Mouse (Mus musculus) lung, postnatal 4 days (tissue): ENCODE measurements around the gene Fam162b.

Experiments
- DNase-seq, 2 experiments: peaks; one replicate each; pipeline ENCODE4 v3.0.0; 2021

The Fam162b gene

DNA sequence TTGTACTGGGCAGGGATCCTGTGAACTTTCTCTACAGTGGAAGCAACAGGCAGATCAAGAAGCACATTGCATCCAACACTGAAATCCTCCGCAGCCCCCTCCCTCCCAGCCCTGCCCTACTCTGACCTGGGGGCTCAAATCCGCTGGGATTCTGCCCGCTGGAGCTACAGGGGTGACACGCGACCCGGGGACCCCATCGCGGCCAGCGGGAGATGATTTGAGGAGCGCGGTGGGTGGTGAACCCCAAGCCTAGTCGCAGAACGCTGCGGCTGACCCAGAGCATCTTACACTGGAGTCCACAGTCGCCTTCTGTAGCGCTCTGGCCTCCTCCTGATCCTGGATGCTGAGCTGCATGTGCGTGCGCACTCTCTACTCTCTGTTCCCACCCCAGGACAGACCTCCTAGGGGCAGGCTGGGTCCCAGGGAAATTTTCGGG lies at the start of gene Fam162b:
Gene Fam162b (minus strand): TSS at position 379 of the 436 bp plus-strand sequence.
- DNase-seq = peak in 1 of 2 experiments; percentile 28

DNA sequence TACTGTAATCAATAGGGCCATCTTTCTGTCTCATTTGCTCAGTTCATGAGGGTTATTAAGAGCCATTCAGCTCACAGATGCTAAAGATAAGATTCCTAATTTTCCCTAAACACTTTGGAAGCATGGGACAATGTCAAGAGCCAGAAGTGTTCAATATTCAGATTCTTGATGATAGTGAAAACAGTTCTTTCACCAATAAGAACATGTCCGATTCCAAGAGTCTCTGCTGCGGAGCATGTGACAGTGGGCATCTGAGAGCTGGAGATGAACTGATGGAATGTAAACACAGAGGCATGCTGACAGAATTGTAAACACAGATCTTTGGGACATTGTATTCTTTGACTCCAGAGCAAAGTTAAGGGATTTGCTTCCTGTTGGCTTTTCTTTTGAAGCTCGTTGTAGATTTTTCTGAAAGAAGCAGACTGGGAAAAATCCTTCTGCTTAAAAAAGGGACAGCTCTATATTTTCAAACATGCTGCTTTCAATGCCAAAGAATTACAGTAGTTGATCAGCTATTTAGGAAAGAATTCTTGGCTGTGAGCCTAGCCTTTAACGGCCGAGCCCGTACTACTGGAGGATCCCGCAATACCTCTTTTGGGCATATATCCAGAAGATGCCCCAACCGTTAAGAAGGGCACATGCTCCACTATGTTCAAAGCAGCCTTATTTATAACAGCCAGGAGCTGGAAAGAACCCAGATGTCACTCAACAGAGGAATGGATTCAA lies 41.3 kb upstream of the Fam162b start, which contains the start of gene Gprc6a:
Gene Gprc6a (minus strand): TSS at position 51 of the 726 bp plus-strand sequence.
- no peak for DNase-seq

DNA sequence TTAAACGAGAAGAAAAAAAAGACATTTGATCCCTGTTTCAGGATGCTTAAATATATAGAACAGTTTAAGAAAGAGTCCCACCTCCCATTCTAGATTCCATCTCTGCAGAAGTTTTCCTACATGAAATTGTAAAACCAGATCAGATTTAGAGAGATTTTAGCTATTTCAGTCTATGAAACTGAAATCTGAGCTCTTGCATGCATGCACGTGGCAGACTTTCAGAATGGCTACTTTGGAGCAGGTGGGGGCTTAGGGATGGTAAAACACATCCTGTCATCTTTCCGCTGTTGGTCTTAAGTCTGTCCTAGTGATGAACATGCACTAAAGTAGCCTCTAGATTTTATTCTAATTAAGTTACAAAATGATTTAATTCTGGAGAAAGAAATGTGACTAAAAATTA lies 30.9 kb upstream of the Fam162b start:
- DNase-seq = no peak

DNA sequence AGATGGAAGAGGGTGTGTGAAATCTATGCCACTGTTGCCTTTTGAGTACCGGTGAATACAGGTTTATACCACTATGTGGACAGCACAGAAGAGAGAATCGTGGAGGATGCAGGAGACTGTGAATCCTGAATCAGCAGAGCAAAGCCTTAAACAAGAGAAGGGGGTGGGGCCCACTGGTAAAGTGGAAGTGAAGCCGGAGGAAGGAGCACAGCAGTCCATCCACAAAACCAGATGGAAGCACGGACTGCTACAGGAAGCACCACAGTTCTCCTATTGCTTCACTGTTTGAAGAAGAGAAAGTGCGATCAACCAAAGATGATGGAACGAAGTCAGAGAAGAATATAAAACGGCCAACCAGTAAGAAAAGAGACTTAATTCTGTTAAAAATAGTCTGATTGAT lies 29.8 kb upstream of the Fam162b start:
- no peak for DNase-seq

DNA sequence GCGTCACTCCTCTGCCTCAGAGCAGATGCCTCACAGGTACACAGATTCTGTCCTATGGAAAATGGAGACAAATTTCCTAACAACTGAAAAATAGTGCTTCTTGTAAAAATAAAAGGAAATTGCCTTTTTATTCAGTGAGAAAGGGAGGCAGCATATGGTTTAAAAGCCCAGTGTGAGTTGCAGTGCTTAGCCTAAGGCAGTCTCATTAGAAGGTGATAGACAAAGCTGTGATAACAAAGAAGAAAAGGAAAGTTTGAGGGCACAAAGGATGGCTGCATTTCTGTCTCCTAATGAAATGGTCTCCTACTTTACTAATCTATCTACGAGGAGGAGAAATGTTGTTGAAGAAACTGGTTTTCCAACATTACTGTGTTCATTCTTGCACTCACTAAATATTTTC lies 28.2 kb upstream of the Fam162b start:
- DNase-seq = no peak

DNA sequence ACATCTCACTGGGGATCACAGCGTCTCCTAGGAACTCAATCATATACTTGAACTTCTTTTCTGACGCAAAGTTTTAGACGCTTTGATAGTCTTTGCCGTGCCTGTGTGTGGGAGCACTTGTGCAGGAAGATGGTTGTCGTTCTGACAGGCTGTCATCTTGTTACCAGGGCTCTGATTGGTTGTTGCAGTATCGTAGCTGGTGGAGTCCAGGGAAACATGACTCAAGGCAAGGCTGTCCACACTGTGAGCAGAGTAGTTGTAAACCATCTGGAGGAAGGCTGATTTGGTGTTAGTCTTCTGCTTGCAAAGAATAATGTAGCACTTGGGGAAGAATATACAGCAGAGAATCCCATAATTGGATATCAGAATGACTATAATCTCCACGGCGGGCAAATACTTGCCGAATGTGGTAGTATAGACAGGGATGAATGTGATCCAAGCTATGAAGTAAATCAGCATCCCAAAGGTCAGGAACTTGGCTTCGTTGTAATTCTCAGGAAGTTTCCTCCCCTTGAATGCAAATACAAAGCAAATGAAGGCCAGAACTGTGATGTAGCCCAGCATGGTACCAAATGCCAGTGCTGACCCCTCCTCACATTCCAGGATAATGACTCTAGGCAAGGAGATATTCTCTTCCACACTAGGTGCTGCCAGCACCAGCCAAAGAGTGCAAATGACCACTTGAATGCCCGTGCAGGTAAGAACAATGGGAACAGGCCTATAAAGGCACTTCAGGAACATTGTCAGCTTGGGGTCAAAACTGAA lies 24.7 kb upstream of the Fam162b start:
- no peak for DNase-seq

DNA sequence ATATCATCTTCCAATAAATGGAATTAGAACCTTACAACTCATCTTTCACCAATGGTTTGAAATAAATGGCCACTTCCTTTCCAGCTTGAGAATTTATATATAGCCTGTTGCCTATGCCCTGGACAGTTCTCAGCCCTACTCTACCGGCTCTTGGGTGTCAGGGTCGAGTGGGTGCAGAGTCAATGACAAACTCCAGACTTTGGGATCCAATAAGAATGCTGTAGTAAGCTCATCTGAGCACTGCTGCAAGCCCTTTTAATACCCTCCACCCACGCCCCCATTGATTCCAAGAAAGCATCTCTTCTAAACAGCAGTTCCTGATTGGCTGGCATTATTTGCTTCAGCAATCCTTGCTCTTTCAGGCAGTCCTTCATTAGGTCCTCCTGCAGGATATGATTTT lies 23.1 kb upstream of the Fam162b start:
- DNase-seq = no peak

DNA sequence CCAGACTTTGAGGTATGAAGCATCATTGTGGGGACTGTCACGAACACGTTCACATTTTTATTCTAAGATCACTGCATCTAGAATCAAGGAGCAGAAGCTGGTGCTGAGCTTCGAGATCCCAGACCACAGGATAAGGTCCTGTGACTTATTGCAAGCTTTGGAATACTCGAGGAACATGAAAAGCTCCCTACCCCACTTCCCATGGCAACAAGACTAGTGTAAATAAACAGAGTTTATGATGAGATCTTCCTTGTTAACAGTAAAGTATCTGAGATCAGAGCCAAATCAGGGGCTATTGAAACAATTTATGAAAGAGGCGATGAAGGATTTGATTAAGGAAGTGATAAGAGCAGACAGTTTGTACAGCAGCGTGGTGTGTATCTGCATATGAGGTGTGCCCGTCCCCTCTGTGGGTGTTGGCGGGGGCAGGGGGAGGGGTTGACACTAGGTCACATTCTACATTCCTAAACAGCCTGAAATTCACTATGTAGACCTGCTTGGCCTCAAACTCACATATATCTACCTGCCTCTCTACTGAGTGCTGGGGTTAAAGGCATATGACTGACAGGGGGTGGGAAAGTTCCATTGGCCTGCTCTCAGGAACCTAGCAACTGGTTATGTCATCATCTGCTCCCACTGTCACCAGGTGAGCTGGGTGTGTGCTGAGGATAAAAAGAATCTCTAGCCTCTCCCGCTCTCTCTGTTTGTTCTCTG lies 21.8 kb upstream of the Fam162b start:
- no peak for DNase-seq

DNA sequence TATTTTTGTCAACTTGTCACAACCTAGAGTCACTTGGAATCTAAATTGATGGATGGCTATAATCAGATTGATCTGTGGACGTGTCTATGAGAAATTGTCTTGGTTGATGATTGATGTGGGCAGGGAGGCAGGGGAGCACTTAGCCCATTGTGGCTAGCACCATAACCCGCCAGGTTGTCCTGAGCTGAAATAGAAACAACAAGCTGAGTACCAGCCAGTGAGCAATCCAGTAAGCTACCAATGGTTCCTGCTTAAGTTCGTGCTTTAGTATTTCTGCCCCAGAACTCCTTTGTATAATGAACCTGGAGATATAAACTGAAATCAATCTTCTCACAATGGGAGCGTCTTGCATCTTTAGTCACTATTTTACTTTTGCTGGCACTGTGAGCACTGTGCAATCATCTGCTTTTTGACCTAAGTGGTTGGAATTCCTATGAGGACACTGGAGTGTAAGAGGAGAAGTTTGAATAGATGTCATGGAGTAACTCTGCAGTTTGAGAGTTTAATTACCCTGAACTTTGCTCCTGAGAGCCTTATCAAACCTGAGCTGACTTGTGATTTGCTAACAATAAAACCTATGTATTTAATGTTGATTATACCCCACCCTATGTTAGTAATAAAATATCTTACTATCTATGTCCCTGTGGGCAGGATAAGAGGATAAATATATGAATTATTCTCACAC lies 19.6 kb upstream of the Fam162b start:
- DNase-seq = no peak

DNA sequence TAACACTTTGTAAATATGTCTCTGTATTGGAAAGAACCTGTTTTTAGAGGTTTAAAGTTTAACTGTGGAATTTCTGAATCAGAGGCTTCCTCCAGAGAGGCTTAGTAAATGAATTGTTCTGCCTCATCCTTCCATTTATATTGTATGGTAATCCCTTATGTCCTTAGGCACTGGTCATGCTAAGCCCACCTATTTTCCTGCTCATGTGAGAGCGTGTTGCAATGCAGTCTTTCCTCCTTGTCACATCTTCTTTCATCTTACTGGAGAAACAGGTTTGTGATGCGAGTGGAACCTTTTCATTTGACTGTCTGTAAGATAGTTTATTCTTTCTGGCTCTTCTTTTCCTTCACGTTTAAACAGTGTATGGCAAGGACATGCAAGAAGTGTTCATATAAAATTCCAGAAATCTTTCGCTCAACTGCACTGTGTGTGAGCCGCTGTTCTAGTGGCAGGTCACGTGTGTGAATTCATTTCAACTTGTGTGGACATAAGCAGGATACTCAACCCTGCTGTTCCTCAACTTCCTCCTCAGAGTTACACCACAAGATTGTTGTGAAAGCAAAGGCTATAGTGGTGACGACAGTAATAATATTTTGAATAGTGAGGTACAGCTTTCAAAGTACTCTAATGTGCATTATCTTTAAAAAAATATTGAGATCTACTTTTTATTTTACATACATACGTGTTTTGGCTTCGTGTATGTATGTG lies 6.8 kb upstream of the Fam162b start:
- no peak for DNase-seq

DNA sequence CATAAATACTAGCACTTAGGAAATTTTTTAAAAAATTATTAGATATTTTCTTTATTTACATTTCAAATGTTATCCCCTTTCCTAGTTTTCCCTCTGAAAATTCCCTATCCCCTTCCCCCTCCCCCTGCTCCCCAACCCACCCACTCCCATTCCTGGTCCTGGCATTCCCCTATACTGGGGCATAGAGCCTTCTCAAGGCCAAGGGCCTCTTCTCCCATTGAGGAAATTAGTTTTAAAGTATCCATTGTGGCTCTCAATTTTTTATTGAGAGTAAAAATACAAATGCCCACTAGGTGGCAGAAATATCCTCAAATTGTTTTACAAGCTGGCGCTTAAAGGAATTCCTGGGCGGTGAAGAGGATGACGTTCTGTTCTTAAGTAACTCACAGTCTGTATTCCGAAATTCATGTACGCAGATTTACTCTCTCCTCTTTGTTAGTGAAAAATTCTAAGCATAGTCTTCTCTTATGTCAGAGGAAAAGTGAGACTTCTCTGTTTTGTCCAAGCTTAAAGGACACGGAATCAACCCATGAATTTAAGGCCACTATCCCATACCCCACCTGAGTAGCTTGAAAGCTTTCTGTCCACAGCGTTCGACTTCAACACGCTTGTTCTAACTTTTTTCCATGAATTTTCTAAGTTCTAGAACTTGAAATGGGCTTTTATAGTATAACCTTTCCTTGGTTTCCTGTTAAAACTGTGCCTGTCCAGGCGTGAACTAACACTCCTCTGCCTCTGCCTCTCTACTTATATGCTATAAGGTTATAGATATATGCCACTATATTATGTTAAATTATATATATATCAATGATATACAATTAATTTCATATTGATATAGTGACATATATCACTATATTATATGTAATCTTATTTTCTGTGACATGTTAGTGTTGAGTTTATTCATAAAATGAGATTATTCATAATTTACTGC lies 4.9 kb upstream of the Fam162b start:
- DNase-seq = peak in 1 of 2 experiments; percentile 16

DNA sequence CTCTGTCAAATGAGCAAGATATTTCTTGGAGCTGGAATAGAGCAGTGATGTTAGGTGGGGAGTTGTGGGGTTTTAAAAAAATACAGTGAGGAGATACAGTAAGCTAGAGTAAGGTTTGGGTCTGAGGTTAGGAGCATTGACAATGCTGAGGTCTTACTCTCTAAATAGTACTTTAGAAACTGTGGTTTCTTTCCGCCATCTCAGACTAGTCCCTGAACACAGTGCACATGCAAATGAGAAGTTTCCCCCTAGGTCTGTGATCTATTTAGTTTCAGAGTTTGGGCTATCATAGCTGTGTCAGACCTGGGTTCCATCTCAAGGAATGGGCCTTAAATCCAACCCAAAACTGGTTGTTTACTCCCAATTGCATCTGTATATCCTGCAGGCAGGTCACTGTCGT lies 1.3 kb upstream of the Fam162b start:
- no peak for DNase-seq

DNA sequence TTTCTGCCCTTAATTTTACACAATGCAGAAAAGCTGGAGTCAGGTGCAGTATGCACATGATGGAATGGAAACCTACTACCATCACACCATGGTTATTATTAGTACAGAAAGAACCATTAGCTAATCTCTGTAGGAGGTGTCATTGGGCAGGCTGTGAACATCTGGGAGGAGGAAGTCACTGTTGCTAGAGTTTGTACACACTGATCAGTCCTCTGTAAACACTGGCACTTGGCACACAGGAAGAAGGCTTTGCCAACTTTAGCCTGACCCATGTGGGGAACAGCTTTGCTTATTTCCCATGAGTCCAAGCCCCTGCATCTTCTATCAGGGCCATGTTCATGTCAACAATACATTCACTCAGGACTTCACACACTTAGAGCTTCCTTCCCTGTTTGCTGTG lies 5.4 kb downstream of the Fam162b start:
- peak; percentile 59 to 64 for DNase-seq

DNA sequence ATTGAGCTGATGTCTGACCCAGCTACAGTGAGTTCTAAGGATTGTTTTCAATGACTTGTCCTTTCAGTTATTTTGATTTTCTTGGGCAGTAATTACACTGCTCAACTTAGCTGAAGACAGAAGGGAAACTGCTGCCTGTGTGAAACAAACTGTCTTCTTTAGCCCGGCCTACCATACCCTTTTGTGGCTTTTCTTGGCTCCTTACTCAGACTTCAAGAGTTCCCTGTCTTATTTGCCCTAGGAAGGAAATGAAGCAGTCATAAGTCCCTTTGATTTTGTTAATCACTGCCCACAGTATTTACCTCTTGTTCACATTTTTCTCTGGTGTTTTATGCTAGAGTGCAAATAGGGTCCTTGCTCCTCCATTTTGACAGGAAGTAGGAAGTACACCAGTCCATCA lies 5.9 kb downstream of the Fam162b start:
- no peak for DNase-seq

DNA sequence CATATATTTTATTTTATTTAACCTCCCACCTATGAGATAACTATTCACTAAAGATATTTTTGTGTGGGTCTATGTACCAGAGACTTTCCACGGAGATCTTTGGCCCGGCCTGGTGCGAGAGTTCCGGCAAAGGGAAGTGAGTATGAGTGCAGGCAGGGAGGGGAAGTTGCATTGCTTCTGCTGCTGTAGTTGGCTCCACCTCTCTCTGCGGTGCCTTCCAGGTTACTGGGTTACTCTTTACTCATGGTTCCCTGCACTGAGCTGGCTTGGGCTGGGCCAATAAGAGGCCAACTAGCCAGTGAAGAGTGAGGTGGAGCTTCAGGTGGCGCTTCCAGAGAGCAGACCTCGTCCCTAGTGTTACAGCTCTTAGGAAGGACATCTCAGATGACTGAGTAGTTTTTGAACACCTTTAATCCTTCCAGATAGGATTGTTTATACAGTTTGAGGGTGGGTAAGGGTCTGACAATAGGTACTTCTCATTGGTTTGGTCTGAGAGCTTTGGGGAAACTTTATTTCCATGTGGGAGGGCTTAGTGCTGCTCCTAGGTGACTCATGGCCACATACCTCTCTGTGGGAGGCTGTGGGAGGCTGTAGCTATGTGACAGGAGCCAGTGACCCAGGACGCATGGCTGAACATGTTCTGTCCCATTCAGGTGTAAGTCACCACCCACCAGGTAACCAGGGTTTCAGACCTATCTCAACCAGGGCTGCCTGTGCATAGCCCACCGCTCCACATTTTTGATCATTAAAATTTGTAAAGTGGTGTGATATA lies 18.9 kb downstream of the Fam162b start:
- DNase-seq = peak in 1 of 2 experiments; percentile 10

DNA sequence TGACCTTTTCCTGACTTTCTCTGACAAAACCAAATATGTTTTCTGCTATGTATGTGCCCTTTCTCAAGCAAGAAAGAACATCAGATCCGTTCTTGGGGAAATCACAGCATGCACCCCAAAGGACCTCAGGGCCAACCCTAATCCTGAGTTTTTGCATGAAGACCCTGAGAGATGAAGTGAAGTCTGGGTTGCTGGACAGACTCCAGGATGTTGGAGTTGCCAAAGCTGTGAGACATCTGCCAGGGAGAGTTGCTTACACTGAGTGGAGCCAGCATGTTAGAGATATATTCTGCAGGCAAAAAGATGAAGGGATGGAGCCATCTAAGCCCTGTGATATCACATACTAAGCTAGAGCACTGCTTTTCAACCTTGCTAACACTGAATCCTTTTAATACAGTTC lies 34.3 kb downstream of the Fam162b start:
- peak in 1 of 2 experiments; percentile 22 for DNase-seq

DNA sequence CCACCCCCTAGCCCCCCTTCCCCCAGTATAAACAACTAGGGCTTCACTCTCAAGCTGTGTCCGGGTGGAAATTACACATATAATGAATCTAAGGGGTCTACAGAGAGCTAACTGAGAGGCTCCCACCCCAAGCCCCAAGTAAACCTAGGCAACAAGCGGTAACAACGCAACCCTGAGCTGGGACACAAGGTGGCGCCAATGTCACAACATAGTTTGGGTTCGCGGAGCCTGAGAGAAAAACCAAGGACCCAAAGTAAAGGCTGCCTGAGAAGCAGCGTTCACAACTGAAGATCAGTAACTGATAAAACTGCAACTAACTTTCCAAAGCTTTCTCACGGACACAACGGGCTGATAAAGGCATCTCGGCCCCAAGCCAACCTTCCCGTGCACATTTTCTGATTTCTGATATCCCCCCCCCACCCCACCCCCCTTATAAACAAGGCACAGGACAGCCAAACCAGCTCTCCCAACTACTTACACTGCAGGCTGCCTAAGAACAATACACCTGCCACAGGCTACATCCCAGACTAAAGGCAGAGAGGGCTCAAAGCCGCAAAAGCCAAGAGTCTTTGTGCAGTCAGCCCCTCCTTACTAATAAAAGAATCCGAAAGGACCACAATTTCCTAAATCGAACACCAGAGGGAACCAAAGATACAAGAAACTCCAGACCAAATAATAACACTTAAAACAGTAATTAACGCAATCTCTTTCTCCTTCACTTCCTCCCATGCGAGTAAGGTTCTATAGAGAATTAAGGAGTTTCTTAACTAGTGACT lies 36.8 kb downstream of the Fam162b start:
- peak; percentile 71 to 84 for DNase-seq
